Mouse (Mus musculus) cerebellum, postnatal 4 days (tissue): ENCODE data around the gene Map2k3.
A peak's percentile ranks its signal among the peaks of the same experiment; 100 is the strongest.

Source experiments
- DNase-seq, 2 experiments: peaks; one replicate each; pipeline ENCODE4 v3.0.0; 2022; ENCODE audit warnings: low spot score in 2 of 2, mixed read lengths in 1 of 2

Map2k3 gene

DNA sequence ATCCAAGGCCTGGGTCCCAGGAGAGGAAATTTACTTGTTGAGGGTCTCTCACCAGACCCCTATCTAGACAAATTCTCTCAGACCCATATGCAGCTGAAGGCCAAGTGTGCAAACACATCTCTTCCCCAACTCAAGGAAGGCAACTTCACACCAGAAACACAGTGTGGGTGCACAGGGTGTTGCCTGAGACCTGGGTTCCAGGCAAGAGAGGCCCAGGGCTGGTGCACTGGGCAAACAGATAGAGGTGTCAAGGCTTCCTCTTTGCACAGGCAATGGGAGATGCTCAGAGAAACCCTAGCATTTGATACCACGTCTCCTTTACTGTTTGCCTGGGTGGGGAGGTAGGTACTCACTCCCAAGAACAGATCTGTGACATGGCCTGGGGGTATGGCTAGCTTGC is 6.9 kb upstream of the Map2k3 start:
- no peak for DNase-seq

DNA sequence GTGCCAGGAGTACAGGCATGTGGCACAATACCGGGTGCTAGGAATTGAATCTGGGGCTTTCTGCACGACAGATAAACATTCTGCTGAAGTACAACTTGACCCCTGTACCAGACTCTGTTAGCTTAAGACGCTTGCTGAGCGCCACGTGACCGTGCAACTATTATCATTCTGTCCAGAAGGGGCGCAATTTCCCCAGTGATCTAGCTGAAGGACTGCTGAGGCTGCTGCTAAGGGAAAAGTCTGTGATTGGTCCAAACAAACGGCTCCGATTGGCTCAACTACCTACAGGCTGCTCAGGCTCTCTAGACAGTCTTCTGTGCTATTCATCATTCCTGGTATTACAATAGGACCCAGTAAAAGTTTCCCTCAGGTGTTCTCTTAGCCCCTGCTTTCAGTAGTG is 4.6 kb upstream of the Map2k3 start:
- peak; percentile 85 to 93 for DNase-seq

DNA sequence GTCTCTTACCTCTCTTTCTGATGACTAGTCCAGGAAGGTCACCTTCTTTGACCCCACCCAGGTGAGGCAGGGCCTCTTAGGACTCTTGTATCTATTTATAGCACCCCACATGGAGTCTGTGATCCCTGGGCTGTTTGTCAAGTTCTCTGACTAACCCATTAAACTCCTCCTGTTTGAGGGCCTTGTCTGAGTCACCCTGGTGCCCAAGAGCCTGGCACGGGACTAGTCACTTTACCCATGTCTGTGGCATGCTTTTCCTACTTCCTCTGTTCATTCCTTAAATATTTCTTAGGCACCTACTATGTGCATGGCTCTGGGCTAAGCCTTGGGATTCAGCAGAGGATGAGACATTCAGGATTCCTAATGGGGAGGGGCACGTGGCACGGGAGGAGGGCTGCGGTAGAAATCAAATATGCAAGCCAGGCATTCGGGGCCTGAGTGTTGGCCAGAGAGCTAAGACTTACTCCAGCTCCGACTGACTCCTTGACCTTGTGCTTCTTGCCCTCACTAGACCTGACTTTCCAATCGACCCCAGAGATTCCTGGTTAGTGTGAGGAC is 1.0 kb upstream of the Map2k3 start:
- DNase-seq = no peak

DNA sequence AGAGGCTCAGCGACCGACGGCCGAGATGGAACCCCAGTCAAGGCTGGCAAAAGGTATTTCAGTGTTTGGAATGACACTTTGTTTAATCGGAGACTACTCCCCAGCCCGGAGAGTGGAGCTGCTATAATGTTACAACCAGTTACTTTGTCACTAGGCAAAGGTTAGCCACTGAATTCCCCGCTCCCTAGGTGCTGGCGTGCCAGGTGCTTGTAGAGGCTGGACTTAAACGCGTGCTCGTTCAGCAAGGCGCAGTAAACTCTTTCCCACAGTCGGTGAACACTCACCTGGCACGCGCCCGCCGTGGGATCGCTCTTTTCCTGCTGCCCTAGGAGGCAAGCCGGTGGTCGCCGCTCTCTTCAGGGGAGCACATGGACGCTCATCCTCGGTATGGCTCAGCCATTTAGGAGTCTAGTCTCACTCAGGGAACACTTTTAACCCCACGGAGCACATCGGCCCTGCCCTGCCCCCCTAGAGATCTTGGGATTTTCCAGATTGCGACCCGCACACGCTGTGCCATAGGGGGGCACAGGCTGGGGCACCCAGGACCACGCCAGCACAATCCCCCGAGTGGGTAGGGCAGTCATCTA is 458 bp upstream of the Map2k3 start:
- DNase-seq = no peak

DNA sequence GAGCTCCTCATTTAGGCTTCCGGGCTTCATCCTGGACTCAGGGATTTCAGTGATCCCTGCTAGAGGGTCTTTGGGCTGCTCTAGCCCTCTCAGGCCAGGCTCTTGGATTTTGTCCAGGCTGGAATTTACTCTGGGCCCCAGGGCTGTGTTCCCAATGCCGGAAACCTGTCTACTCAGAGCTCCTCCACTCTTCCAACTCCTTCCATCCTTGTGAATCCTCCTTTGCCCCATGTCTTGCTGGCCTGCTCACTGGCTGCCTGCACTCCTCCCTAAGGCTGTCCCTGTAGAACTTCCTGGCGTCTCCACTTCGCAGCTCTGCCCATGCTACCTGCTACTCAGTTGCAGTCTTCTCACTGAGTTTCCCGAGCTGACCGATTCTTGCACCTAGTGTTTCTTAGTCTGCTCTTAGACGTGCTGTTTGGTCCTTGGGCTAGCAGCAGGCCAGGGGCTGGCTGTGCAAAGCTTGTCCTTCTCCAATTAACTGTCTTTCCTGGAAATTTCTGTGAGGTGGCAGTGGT is 729 bp downstream of the Map2k3 start:
- no peak for DNase-seq

DNA sequence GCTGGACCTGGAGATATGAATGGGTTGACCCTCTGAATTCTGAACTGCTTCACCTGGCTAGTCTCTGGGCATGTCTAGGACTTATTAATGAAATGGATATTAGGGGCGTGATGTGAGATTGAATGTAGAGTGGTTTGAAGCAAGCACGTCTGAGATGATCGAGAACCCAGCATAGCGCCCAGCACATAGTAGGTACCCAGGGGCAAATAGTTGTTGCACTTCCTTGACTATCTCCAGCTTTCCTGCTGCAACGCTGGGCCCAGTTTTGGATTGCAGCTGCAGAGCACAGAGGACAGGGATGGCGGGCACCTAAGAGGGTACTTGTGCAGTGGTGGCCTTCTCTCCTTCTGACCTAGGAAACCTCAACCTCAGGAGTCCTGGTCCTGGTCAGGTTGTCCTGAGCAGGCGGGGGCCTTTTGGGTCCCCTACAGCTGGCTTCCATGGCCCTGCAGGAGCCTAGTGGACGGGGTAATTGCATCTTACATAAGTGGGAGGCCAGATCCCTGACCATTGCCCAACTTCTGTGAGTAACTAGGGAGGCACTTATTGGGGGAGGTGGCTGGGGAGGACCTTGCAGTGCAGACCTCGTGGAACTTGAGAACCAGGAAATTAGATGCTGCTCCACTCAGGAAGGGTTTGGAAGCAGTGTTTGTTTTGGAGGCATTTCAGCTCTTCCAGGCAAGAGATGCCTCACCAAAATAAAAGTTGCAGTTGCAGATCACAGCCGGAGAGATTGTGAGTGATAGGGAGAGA is 1.5 kb downstream of the Map2k3 start:
- DNase-seq = no peak

DNA sequence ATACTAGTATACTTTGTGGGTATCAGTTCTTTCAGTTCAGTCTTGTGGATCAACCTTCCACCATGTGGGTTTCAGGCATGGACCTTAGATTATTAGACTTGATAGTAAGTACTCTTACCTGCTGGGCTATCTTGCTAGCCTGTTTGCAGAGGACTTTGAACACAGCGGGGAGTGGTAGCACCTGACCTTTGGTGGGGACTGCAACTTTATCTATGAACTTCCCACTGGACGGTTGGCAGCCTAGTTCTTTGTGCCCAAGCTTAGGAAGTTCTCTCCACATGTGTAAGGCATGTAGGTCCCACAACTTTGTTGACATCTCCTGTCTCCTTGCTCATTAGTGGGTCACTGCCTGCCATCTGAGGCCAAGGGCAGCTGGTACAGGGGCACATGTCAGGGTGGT is 3.0 kb downstream of the Map2k3 start:
- DNase-seq = no peak

DNA sequence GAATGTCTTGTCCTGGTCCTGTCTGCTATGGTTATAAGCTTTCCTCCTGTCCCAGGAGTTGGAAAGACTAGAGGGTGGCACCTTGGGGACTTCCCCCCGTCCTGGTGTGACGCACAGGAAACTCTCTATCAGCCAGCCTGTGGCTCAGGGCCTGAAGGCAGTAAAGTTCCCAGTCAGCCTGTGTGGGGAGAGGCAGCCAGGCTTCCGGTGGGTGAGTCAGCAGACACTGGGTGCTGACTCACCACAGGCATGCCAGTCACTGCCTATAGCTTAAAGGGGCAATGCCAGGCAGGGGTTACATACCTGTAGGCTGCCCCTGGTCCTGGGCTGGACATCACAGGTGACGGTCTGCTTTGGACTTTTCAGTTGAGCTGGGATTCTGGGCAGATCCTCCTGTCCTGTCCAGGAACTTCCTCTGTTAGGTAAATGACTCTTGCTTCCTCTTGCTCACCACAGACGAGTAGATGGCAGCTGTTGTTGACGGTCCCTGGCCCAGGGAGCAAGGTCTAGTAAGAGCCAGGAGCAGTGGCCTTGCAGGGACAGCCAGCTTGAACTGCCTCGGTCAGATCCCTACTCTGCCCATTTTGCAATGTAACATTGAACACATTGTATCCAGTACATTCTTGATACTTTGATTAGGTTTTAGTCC is 3.6 kb downstream of the Map2k3 start:
- no peak for DNase-seq

DNA sequence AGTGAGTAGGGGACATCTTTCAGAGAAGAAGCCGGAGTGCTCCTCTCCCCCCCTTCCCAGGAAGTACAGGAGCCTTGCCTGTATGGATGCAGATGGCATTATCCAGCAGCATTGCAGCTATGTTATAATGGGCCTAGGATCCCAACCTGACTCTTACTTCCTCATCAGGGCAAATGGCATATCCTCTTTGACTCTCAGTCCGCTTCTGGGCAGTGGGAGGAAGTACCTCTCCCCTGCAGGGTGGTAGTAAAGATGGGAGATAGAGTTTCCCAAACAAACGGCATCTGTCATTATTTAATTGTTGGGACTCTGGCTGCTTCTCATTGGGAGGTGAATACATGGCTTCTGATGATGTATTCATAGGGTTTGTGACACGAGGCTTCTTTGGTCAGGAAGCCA is 4.1 kb downstream of the Map2k3 start:
- no peak for DNase-seq

DNA sequence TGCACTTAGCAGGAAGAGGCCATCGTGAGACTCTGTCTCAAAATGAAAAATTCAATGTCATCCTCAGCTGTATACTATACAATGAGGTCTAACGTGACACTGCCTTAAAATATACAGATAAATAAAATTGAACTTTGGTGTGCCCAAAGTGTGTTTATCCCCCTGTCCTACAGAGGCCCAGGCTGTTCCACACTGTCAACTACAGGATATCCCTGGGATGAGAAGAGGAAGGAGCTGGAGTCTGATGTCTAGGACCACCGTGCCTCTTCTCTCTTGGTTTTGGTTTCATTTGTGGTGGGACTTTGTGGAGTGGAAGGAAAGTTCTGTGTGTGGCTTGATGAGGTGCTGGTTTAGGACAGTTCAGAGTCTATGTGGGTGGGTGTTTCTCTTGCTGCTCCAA is 5.8 kb downstream of the Map2k3 start:
- no peak for DNase-seq

DNA sequence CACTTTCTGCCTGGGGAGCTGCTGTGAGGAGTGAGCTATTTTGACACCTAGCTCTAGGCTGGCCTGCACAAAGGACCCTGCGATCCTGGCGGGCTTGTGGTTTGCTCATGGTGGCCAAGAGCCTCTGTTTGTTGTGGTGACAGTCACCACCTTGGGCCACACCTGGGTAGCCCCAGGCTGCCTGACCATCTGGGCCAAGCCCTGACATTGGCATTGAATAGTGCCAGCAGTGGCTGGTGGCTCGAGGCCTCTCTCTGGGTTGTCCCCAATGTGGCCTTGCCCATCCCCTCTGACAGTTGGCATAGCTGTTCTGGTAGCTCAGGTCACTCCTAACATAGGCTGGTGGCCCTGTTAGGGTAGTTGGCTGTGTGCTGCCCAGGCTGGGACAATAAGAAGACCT is 7.7 kb downstream of the Map2k3 start:
- no peak for DNase-seq

DNA sequence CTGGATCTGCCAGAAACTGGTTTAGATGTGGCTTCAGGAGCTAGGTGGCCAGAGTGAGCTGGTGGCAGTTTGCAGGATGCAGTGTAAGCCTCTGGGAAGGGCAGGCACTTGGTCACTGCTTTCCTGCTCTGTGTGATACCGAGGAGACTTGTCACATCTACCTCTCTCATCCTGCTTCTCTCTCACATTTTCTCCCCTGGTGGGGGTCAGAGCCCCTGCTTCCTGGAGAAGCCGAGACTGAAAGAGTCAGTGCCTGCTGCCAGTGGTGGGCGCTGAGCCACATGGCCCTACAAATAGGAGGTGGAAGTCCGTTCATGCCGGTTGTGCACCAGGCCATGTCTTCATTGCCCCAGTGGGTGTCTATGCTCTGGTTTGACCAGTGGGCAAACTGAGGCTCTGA is 8.7 kb downstream of the Map2k3 start:
- no peak for DNase-seq

DNA sequence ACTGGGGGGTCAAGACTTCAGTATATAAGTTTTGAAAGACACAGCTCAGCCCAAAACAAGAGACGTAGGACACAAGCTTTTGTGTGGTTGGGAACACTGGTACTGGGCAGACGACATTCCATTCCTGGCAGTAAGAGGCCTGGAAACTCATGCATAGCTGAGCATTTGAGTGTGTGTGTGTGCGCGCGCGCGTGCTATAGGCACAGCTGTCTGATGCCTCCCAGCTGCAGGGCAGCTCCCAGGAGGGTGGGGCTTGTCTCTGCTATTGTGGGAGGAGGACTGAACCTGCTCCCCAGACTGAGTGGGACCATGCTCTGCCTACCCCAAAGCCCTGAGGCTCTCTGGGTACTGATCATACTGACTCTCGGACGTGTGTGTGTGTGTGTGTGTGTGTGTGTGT is 9.5 kb downstream of the Map2k3 start:
- no peak for DNase-seq

DNA sequence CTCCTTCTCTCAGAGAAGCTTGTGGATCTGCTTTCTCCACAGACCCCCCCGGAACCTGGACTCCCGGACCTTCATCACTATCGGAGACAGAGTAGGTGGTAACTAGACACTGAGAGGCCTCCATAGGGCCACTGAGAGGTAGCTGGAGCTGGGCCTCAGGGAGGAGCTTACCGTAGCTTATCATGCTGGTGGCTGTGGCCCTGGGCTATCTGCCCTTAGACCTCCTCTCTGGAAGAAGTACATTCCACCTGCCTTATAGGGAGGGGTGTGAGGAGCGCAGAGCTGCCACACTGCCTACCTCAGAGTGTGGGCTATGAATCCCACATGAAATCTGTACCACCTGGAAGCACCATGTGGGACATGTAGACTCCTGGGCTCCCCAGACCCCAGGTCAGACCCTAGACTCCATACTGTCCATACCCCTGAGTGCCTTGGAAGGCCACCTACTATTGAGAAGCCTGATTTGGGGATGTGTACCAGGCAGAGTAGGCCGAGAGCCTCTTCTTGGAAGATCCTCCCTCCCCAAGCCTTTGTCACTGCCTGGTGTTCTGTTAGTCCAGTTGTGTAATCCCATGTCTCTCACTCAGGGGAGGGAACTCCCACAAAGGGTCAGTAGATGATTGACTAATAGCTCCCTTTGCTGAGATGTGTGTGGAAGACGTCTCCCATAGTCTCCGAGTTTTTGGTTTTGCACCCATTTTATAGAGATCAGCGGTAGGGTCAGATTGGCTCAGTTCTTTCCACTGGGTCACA is 10.6 kb downstream of the Map2k3 start:
- no peak for DNase-seq

DNA sequence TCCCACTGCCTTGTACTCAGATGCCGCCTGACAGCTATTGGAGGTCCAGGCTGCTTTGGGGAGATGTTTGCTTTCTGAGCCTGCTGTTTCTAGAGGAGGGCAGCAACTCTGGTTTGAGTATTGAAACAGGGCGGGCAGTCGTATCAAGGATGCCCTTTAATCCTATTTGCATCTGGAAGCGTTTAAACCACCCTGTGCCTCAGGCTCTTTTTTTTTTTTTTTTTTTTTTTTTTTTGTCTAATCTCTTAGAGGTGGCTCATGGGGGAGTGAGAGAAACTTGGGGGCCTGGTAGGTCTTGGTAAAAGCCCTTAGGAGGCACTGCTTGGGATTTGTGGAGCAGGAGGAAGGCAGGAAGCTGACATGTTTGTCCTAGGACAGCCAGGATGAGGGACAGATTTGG is 13.2 kb downstream of the Map2k3 start:
- DNase-seq = no peak

DNA sequence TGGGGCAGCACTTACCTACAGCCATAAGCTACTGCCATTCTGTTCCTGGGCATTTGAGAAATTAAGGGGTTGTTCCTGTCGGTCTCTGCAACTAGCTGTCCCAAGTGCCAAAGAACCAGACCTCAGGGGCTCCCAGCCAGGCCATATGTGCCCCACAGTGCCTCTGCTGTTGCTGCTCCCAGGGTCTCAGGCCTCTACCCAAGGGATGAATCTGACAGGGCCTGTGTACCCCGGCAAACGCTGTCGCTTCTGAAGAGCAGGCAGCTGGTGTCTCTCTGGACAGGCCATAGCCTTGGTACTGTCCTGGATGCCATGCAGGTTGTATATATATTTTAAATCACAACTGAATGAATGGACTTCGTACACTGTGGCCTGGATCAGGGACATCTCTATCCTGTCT is 20.1 kb downstream of the Map2k3 start:
- DNase-seq = no peak

DNA sequence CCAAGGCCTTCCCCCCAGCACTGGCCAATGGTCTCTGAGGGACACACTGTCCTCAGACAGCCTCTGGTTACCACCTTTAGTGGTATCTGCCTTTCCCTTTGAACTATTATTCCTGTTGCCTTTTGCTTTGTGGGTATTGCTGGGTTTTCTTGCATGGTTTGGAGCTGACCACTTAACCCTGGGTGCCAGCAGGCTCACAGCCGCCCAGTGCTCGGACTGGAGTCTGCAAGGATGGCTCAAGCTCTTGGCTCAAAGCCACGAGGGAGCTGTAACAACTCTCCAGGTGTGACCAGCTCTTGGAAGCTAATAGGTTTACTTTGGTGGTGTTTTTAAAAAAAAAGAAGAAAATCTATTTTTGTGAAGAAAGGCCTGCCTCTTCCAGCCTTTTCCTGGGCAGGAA is 20.5 kb downstream of the Map2k3 start:
- DNase-seq = no peak

DNA sequence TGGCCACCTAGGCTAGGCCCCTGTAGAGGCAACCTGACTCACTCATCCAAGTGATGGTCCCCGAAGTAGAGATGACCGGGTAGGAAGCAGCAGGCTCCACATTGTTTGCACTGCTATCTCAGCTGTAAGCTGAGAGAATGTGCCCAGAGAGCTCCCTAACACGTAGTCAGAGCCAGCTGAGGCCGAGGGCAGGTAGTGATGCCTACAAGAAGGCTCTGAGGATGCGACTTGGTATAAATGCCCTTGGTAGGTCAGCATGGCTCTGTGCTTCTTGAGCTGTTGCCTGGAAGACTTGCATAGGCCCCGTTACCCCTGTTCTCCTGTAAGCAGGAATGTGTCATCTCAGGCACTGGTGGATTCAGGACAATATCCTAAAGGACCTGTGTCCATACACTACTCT is 21.2 kb downstream of the Map2k3 start:
- no peak for DNase-seq

DNA sequence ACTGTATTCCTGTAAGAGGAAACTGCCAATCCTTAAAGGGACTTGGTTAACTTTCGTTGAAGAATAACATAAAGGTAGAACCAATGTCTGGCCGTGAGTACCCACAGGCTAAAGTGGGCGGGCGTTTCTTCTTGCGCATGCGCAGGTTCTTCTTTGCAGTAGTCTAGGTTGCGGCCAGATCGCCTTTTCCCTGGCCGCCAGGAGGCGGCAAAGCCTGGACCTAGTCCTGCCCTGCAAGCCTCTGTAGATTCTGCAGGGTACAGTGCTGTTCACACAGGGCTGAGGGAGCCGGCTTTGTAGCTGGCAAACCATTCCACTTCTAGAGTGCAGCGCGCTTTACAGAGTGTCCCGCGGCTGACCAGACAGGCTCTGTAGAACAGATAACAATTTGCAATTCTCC is 22.0 kb downstream of the Map2k3 start:
- peak; percentile 76 to 92 for DNase-seq

DNA sequence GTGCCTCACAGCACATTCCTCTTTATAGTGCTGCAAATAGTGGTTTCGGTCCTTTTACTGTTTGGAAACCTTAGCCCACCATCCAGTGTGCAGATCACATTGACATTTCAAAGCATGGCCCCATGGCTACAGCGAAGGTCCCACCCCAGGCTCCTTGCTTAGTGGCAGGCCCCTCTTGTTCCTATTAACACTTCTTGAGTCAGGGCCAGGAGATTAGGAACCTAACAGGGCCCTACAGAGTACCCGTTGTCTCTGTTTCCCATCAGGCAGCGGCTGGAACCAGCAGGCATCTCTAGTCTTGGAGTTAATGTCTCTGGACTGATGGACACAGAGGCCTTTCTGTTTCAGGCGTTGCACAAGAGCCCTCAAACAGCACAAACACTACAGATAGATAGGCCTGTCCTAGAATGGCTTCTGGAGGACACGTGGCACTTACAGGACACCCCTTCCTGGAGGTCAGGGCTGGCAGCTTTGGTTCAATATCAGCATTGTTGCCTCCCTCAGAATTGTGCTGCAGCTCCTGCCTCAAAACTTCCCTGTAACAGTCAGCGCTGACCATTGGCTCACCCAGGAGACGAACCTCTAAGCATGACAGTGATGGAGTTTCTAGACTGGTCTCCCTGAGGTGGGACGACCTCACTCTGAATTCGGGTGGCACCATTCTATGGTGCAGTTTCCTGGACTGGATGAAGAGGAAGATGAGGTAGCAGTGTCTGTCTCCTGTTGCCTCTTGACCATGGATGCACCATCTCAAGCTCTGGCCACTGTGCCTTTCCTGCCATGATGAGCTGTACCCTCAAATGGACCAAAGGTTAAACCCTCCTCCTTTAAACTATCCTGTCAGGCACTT is 22.6 kb downstream of the Map2k3 start:
- DNase-seq = no peak
